Comparison of ENCODE assay signal across 8 mouse cellular contexts in genomic region chr11:115823774-115824740, GRCm38 (mm10). TPM values are rescaled to one million over a fixed set of nuclear protein-coding genes. Genes with fewer than 3 reads are reported as not detected.
DNase-seq lines count a peak whose midpoint lies in the region; ATAC-seq and TF ChIP-seq lines count a peak whose summit lies in the region.

Gene Llgl2, plus strand, starts transcription at chr11:115824049.

- peak; percentile 74 for TF ChIP-seq POLR2A in heart, adult 2 months (IDR thresholded peaks at IDR 0.05; ENCODE audit: insufficient read depth, low read depth, low read length)
- TF ChIP-seq POLR2A in kidney, adult 2 months (IDR thresholded peaks at IDR 0.05; ENCODE audit: low read depth, low read length), result peak; percentile 73

- no peaks in the 10 kb centered on the region for H3K9me3 ChIP-seq in liver, embryonic 16.5 days (replicated peaks; ENCODE audit: control insufficient read depth, low read length)
- H3K9me3 ChIP-seq in neural tube, embryonic 12.5 days, result no peaks in the 10 kb centered on the region
- H3K9me3 ChIP-seq in stomach, embryonic 16.5 days (replicated peaks; ENCODE audit: control insufficient read depth, low read length), result no peaks in the 10 kb centered on the region

- H3K9ac ChIP-seq in heart, adult 2 months (ENCODE audit: low read depth, low read length), result peak within 1 kb of the TSS; percentile 79
- H3K9ac ChIP-seq in liver, embryonic 16.5 days (ENCODE audit: low read depth, low read length), result peak within 1 kb of the TSS; percentile 79
- H3K9ac ChIP-seq in neural tube, embryonic 12.5 days, result peak within 1 kb of the TSS; percentile 49
- peak within 1 kb of the TSS; percentile 87 for H3K9ac ChIP-seq in stomach, embryonic 16.5 days (ENCODE audit: low read length)

- no peaks in the 10 kb centered on the region for H3K79me2 ChIP-seq in heart, adult 2 months (replicated peaks; ENCODE audit: control insufficient read depth, insufficient read depth, low read length)

- H3K4me2 ChIP-seq in liver, embryonic 16.5 days (ENCODE audit: low read depth, low read length), result peak within 1 kb of the TSS; percentile 89
- H3K4me2 ChIP-seq in neural tube, embryonic 12.5 days (replicated peaks), result peak within 1 kb of the TSS; percentile 97
- H3K4me2 ChIP-seq in stomach, embryonic 16.5 days (ENCODE audit: low read depth, low read length), result peak within 1 kb of the TSS; percentile 93

- no peak for TF ChIP-seq EP300 in heart, adult 2 months (IDR thresholded peaks at IDR 0.05; ENCODE audit: insufficient read depth, low read depth, low read length)

- H3K27me3 ChIP-seq in heart, adult 2 months (ENCODE audit: control insufficient read depth, insufficient read depth, low read length), result no peaks in the 10 kb centered on the region
- H3K27me3 ChIP-seq in kidney, adult 2 months (replicated peaks; ENCODE audit: control insufficient read depth, insufficient read depth, low read length), result no peaks in the 10 kb centered on the region
- H3K27me3 ChIP-seq in liver, embryonic 16.5 days (ENCODE audit: control insufficient read depth, insufficient read depth, low read depth, low read length), result no peaks in the 10 kb centered on the region
- H3K27me3 ChIP-seq in neural tube, embryonic 12.5 days (replicated peaks), result peaks cover 31% of the 10 kb centered on the region
- H3K27me3 ChIP-seq in stomach, embryonic 16.5 days (ENCODE audit: control insufficient read depth, insufficient read depth, low read length), result peaks cover 7% of the 10 kb centered on the region

- peaks cover 2% of the 10 kb centered on the region; the same call in 1 of the 2 replicates for H3K4me1 ChIP-seq in heart, adult 2 months (ENCODE audit: control insufficient read depth, insufficient read depth, low read length)
- H3K4me1 ChIP-seq in kidney, adult 2 months (ENCODE audit: control insufficient read depth, insufficient read depth, low read length), result peaks cover 20% of the 10 kb centered on the region
- peaks cover 24% of the 10 kb centered on the region for H3K4me1 ChIP-seq in liver, embryonic 16.5 days (ENCODE audit: control insufficient read depth, low read depth, low read length)
- H3K4me1 ChIP-seq in neural tube, embryonic 12.5 days, result peaks cover 14% of the 10 kb centered on the region
- H3K4me1 ChIP-seq in stomach, embryonic 16.5 days (ENCODE audit: control insufficient read depth, insufficient read depth, low read length), result peaks cover 21% of the 10 kb centered on the region

- peak; percentile 97 for ATAC-seq in liver, embryonic 16.5 days (ENCODE audit: low read depth)
- ATAC-seq in neural tube, embryonic 12.5 days (ENCODE audit: low FRiP score, low read depth), result peak; percentile 88
- ATAC-seq in stomach, embryonic 16.5 days (ENCODE audit: insufficient read depth, low FRiP score), result peak; percentile 98

- no peaks in the 10 kb centered on the region for H3K36me3 ChIP-seq in heart, adult 2 months (ENCODE audit: control insufficient read depth, insufficient read depth, low read length)
- H3K36me3 ChIP-seq in kidney, adult 2 months (ENCODE audit: control insufficient read depth, insufficient read depth, low read length), result no peaks in the 10 kb centered on the region
- H3K36me3 ChIP-seq in liver, embryonic 16.5 days (ENCODE audit: control insufficient read depth, insufficient read depth), result no peaks in the 10 kb centered on the region; the same call in 1 of the 2 replicates
- H3K36me3 ChIP-seq in neural tube, embryonic 12.5 days, result peaks cover 31% of the 10 kb centered on the region
- no peaks in the 10 kb centered on the region for H3K36me3 ChIP-seq in stomach, embryonic 16.5 days (ENCODE audit: control insufficient read depth, insufficient read depth, low read length)

- intact Hi-C loops in heart, adult 2 months (cut with DNase I), result loop anchor here (2.0 to 5.0 kb wide), 2 partner anchors 35 to 192 kb away; partner anchors contain the start of gene Myo15b

- peak within 1 kb of the TSS; percentile 88 for H3K4me3 ChIP-seq in heart, adult 2 months
- H3K4me3 ChIP-seq in kidney, adult 2 months (ENCODE audit: insufficient read depth, low read depth, low read length), result peak within 1 kb of the TSS; percentile 96
- peak within 1 kb of the TSS; percentile 83 for H3K4me3 ChIP-seq in liver, embryonic 16.5 days (ENCODE audit: low read depth, low read length)
- H3K4me3 ChIP-seq in neural tube, embryonic 12.5 days, result peak within 1 kb of the TSS; percentile 63
- H3K4me3 ChIP-seq in stomach, embryonic 16.5 days (replicated peaks; ENCODE audit: low read length), result peak within 1 kb of the TSS; percentile 85

- 1% methylated on average over 85 of the region's 87 CpGs for WGBS in heart, adult 2 months
- WGBS in kidney, adult 2 months, result under 1% methylated on average over 87 of the region's 87 CpGs
- WGBS in liver, embryonic 16.5 days (ENCODE audit: insufficient replicate concordance), result under 1% methylated on average over 75 of the region's 87 CpGs
- under 1% methylated on average over 87 of the region's 87 CpGs for WGBS in neural tube, embryonic 12.5 days
- WGBS in stomach, embryonic 16.5 days, result under 1% methylated on average over 84 of the region's 87 CpGs

- peak; percentile 84 for DNase-seq in 3T3-L1 (ENCODE audit: low read depth, low spot score)
- peak; percentile 77 for DNase-seq in adrenal gland, adult 8-10 months
- peak; percentile 87 for DNase-seq in embryo, embryonic 9.5 days (ENCODE audit: extremely low spot score)
- DNase-seq in heart, adult 2 months, result peak; percentile 90 to 93
- peak; percentile 97 for DNase-seq in kidney, adult 2 months

- H3K27ac ChIP-seq in heart, adult 2 months, result peak within 1 kb of the TSS; percentile 70
- peak within 1 kb of the TSS; percentile 93 for H3K27ac ChIP-seq in kidney, adult 2 months (ENCODE audit: insufficient read depth, low read depth, low read length)
- peak within 1 kb of the TSS; percentile 69 for H3K27ac ChIP-seq in liver, embryonic 16.5 days (ENCODE audit: low read length)
- no peak within 1 kb of the TSS for H3K27ac ChIP-seq in neural tube, embryonic 12.5 days
- H3K27ac ChIP-seq in stomach, embryonic 16.5 days (ENCODE audit: low read length), result peak within 1 kb of the TSS; percentile 90

- TF ChIP-seq CTCF in heart, adult 2 months (IDR thresholded peaks at IDR 0.05), result peak; percentile 19; the same call in 1 of the 2 replicates
- no peak for TF ChIP-seq CTCF in kidney, adult 2 months (conservative IDR thresholded peaks at IDR 0.05; ENCODE audit: insufficient read depth, insufficient read length, low read depth, low read length)

RNA-seq across cellular contexts. Expression of gene Llgl2, which starts in this region (rescaled TPM):
- total RNA-seq in adrenal gland, adult 8-10 months (2022), result 10 to 100 TPM; 10.5 to 13.4 (median 11.5) TPM
- 10 to 100 TPM; 18.4 to 20.3 TPM for total RNA-seq in heart, adult 2 months (2021)
- 19.4 and 20.2 TPM in 2 replicates for polyA plus RNA-seq in heart, adult 2 months (2012; rRNA removed)
- 153 and 166 TPM in 2 replicates for polyA plus RNA-seq in kidney, adult 2 months (2012; rRNA removed)
- polyA plus RNA-seq in liver, embryonic 16.5 days (2015; fragmentation: Nextera tagmentation; extraction: Ambion mirVana), result 14.4 and 15.6 TPM in 2 replicates
- polyA plus RNA-seq in neural tube, embryonic 12.5 days (2016; fragmentation: Nextera tagmentation; extraction: Ambion mirVana), result 3.9 and 5.7 TPM in 2 replicates
- polyA plus RNA-seq in stomach, embryonic 16.5 days (2015; fragmentation: Nextera tagmentation; extraction: Ambion mirVana), result 65.6 and 75.3 TPM in 2 replicates
